Mouse (Mus musculus) gastrocnemius, postnatal 36 days (tissue): ENCODE measurements around the gene Fam160a2. TPM values are rescaled to one million over a fixed set of nuclear protein-coding genes. Genes with fewer than 3 reads are reported as not detected.

ENCODE experiments used
- DNase-seq, 2 experiments: peaks; one replicate each; pipeline ENCODE4 v3.0.0; 2022
- intact Hi-C: fragments of 180-260 bp; cut with DNase I; formaldehyde crosslinking; loops from one replicate; pipeline ENCODE4 v1.15.1; 2025
- long read RNA-seq, 2 experiments: library from polyadenylated mRNA; stranded (forward); transcript quantifications; one replicate each; pipeline ENCODE4 v2.0.0; 2021
- total RNA-seq, 2 experiments: library from RNA; stranded (reverse); gene quantifications; 2 replicates each; pipeline ENCODE4 v1.2.3; 2021

The Fam160a2 gene
- 10 to 100 TPM; 11.0 to 12.2 TPM for total RNA-seq
- long read RNA-seq, experiment 1, partial matches to known transcripts: 1 of 6 reads
- long read RNA-seq, experiment 1, other reads (novel, unspliced or antisense): 4 of 6 reads
- long read RNA-seq, experiment 2, full-length matches to known transcripts: 6 of 11 reads
- long read RNA-seq, experiment 2, partial matches to known transcripts: 3 of 11 reads
- long read RNA-seq, experiment 2, other reads (novel, unspliced or antisense): 2 of 11 reads

GRCm38 (mm10) chr7:105399935-105400624, at the start of gene Fam160a2:
Gene Fam160a2 (minus strand): TSS chr7:105400054.
- DNase-seq: peak; percentile 99 to 100
- intact Hi-C loops: loop anchor here (5.0 to 10.0 kb wide), 2 partner anchors 235 to 412 kb away; partner anchors contain the start of genes Mrpl17 and Trim3

GRCm38 (mm10) chr7:105445076-105445475, 45.2 kb upstream of the Fam160a2 start:
- no peak for DNase-seq
- intact Hi-C loops: no loop called here

GRCm38 (mm10) chr7:105441426-105441825, 41.6 kb upstream of the Fam160a2 start:
- DNase-seq: no peak
- intact Hi-C loops: no loop called here

- intact Hi-C loops: no loop called here
- DNase-seq: no peak
These were observed 38.3 kb upstream of the Fam160a2 start for GRCm38 (mm10) chr7:105437979-105438772.

- no peak for DNase-seq
- intact Hi-C loops: no loop called here
These were observed 34.9 kb upstream of the Fam160a2 start for GRCm38 (mm10) chr7:105434798-105435197.

- intact Hi-C loops: no loop called here
- DNase-seq: no peak
These were observed 34.0 kb upstream of the Fam160a2 start for GRCm38 (mm10) chr7:105433859-105434258.

- no peak for DNase-seq
- intact Hi-C loops: no loop called here
These were observed 32.2 kb upstream of the Fam160a2 start for GRCm38 (mm10) chr7:105432058-105432457.

- DNase-seq: no peak
- intact Hi-C loops: loop anchor here (1.0 kb wide), 1 partner anchor 44 kb away; no protein-coding TSS in a partner anchor
These were observed 26.2 kb upstream of the Fam160a2 start for GRCm38 (mm10) chr7:105426051-105426450.

- intact Hi-C loops: loop anchor here (1.0 kb wide), 1 partner anchor 45 kb away; no protein-coding TSS in a partner anchor
- DNase-seq: no peak
These were observed 25.7 kb upstream of the Fam160a2 start, which contains the start of gene Cckbr for GRCm38 (mm10) chr7:105425424-105426043. Gene Cckbr (plus strand): TSS chr7:105425731.

- intact Hi-C loops: no loop called here
- DNase-seq: no peak
These were observed 24.5 kb upstream of the Fam160a2 start for GRCm38 (mm10) chr7:105424368-105424767.

- DNase-seq: no peak
- intact Hi-C loops: no loop called here
These were observed 21.0 kb upstream of the Fam160a2 start for GRCm38 (mm10) chr7:105420903-105421302.

- no peak for DNase-seq
- intact Hi-C loops: no loop called here
These were observed 18.3 kb upstream of the Fam160a2 start for GRCm38 (mm10) chr7:105418106-105418505.

GRCm38 (mm10) chr7:105416529-105416928, 16.7 kb upstream of the Fam160a2 start:
- intact Hi-C loops: no loop called here
- no peak for DNase-seq

GRCm38 (mm10) chr7:105414385-105414784, 14.5 kb upstream of the Fam160a2 start:
- intact Hi-C loops: no loop called here
- no peak for DNase-seq

- peak; percentile 70 to 76 for DNase-seq
- intact Hi-C loops: loop anchor here (2.0 kb wide), 2 partner anchors 67 to 103 kb away; no protein-coding TSS in a partner anchor
These were observed 12.2 kb upstream of the Fam160a2 start for GRCm38 (mm10) chr7:105411874-105412632.

GRCm38 (mm10) chr7:105406322-105406721, 6.5 kb upstream of the Fam160a2 start:
- intact Hi-C loops: loop anchor here (10.0 kb wide), 1 partner anchor 228 kb away; the partner anchor contains the start of gene Trim3

GRCm38 (mm10) chr7:105404268-105404667, 4.4 kb upstream of the Fam160a2 start, which contains the start of gene Cnga4:
Gene Cnga4 (plus strand): TSS chr7:105404568.
- no peak for DNase-seq
- intact Hi-C loops: loop anchor here (5.0 to 10.0 kb wide), 2 partner anchors 231 to 408 kb away; partner anchors contain the start of genes Mrpl17 and Trim3

More at GRCm38 (mm10) chr7:105406322-105406721, 6.5 kb upstream of the Fam160a2 start:
- DNase-seq: no peak

GRCm38 (mm10) chr7:105399058-105399934, 558 bp downstream of the Fam160a2 start:
- intact Hi-C loops: no loop called here
- no peak for DNase-seq
